Mouse (Mus musculus): ENCODE measurements at regions not wholly inside any gene's neighbourhood (a gene's known extent, or its start where the extent isn't known, plus 50 kb on each side); places are given as distances from the start of the nearest gene placed in this dataset.

DNA sequence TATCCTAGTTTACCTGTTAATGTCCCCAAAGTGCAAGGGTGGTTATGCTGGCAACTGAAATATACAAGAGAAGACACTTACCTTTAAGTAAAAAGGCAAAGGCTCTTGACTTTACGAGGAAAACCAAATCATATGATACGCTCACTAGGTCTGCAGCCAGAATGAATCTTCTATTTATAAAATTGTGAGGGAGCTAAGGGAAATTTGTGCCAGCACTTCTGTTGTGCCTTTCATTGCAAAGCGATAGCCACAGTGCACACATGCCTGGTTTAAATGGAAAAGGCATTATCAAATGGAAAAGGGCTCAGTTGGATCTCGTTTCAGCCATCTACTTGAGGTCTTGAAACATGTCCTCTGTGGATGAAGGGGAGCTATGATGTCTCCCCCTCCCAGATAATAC is 236.1 kb upstream of the Atp5g3 start:
- H3K9me3 ChIP-seq (ENCODE audit: control insufficient read depth, low read length) = no peaks in the 10 kb centered on the region
- 85% methylated on average over 4 of the region's 4 CpGs for WGBS
- no peak overlapping the region for H3K27ac ChIP-seq (ENCODE audit: low read depth, low read length)
- H3K4me1 ChIP-seq (replicated peaks; ENCODE audit: control insufficient read depth, insufficient read depth, low read length) = no peaks in the 10 kb centered on the region
- DNase-seq (ENCODE audit: low spot score) (no peak), ATAC-seq (ENCODE audit: low FRiP score) (no peak)
- no peak overlapping the region for H3K9ac ChIP-seq (ENCODE audit: low read depth, low read length)
- H3K4me2 ChIP-seq (replicated peaks; ENCODE audit: low read depth, low read length) = no peak overlapping the region
- no peaks in the 10 kb centered on the region for H3K27me3 ChIP-seq (ENCODE audit: control insufficient read depth, insufficient read depth, low read length)
- no peak overlapping the region for H3K4me3 ChIP-seq (ENCODE audit: low read depth, low read length)
- H3K36me3 ChIP-seq (ENCODE audit: control insufficient read depth, insufficient read depth, low read length) = no peaks in the 10 kb centered on the region

DNA sequence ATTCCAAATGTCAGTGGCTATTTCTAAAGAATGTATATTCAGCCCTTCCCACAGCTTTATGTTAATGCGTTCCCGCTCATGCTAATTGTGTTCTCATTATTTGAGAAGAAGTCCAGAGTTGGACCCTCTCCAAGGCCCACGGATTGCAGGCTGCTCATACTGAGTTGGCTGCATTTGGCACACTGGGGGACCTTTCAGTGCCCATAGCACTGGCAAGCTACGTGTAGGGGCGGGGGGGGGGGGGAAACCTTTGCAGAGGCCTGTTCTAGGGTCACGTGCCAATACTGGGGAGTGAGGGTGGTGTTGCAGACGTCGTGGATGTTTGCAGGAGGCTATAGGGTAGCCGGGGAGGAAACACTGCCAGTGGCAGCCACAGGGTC is 225.5 kb upstream of the Atp5g3 start:
- H3K9me3 ChIP-seq (ENCODE audit: control insufficient read depth, low read length) = no peaks in the 10 kb centered on the region
- no peaks in the 10 kb centered on the region for H3K27me3 ChIP-seq (ENCODE audit: control insufficient read depth, insufficient read depth, low read length)
- H3K9ac ChIP-seq (ENCODE audit: low read depth, low read length) = no peak overlapping the region
- no peak overlapping the region; the same call in 1 of the 2 replicates for H3K27ac ChIP-seq (ENCODE audit: low read depth, low read length)
- WGBS = 24% methylated on average over 9 of the region's 9 CpGs
- DNase-seq (ENCODE audit: low spot score) (no peak), ATAC-seq (ENCODE audit: low FRiP score) (peak; percentile 53)
- no peak overlapping the region for H3K4me3 ChIP-seq (ENCODE audit: low read depth, low read length)
- no peaks in the 10 kb centered on the region for H3K36me3 ChIP-seq (ENCODE audit: control insufficient read depth, insufficient read depth, low read length)
- H3K4me1 ChIP-seq (replicated peaks; ENCODE audit: control insufficient read depth, insufficient read depth, low read length) = no peaks in the 10 kb centered on the region
- no peak overlapping the region for H3K4me2 ChIP-seq (replicated peaks; ENCODE audit: low read depth, low read length)

DNA sequence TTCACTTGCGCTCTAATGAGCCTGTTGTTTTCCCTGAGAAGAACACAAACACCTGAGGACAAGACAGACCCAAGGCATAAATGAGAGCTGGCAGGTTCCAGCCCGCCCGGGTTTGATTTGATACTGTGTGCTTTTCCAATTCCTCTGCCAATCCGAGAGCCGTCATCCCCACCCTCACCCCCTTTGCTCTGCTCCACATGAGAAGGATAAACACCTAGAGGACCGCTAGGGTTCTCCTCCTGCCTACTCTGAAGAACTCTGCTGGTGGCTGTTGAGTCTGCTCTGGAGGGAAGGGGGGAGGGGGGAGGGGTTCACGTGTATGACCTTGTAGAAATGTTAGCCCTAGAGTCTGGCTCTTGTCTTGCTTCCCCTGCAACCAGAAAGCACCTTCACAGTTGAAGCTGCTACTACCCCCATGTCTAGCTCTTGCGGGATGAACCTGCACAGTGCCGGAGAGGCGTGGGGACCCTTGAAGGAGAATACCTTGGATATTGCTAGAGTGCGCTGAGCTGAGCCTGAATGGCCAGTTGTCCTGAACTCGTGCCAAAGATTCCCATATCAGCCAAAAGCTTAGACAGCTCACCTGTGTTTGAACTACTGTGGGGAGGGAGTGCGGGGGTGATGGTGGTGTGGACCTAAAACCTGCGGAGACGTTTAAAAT is 225.0 kb upstream of the Atp5g3 start:
- Histone ChIP-seq H3K4me1 (replicated peaks; ENCODE audit: control insufficient read depth, insufficient read depth, low read length) (no peaks in the 10 kb centered on the region), H3K27me3 (ENCODE audit: control insufficient read depth, insufficient read depth, low read length) (no peaks in the 10 kb centered on the region), H3K9ac (ENCODE audit: low read depth, low read length) (no peak overlapping the region), H3K27ac (ENCODE audit: low read depth, low read length) (no peak overlapping the region; the same call in 1 of the 2 replicates), H3K4me3 (ENCODE audit: low read depth, low read length) (no peak overlapping the region), H3K9me3 (ENCODE audit: control insufficient read depth, low read length) (no peaks in the 10 kb centered on the region), H3K4me2 (replicated peaks; ENCODE audit: low read depth, low read length) (no peak overlapping the region), H3K36me3 (ENCODE audit: control insufficient read depth, insufficient read depth, low read length) (no peaks in the 10 kb centered on the region)
- DNase-seq (ENCODE audit: low spot score) (peak; percentile 19), ATAC-seq (ENCODE audit: low FRiP score) (peak; percentile 38; the same call in 1 of the 2 replicates)
- 48% methylated on average over 15 of the region's 15 CpGs for WGBS

DNA sequence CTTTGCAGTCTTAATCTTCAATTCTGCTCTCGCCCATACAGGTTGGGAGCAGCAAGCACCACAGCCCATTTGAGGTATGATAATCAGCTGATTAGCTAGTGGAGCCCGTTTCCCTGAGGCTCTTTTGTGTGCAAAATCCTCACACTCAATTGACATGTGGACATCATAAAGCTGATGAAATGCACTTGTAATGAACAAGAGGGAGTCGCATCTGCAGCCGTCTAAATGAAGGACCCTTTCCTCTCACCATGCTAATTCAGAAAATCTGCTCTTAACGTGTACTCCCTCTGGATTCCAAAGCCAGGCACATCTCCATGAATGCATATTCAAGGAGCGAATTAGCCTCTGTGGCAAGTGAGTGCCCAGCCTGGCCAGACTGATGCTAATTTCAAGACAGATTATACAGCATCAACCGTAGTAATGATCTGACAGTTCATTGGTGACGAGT is 219.0 kb upstream of the Atp5g3 start:
- Histone ChIP-seq H3K4me1 (replicated peaks; ENCODE audit: control insufficient read depth, insufficient read depth, low read length) (no peaks in the 10 kb centered on the region; the same call in 1 of the 2 replicates), H3K9ac (ENCODE audit: low read depth, low read length) (peak overlapping the region; percentile 2; the same call in 1 of the 2 replicates), H3K27ac (ENCODE audit: low read depth, low read length) (peak overlapping the region; percentile 32), H3K4me2 (replicated peaks; ENCODE audit: low read depth, low read length) (peak overlapping the region; percentile 47), H3K4me3 (ENCODE audit: low read depth, low read length) (no peak overlapping the region), H3K36me3 (ENCODE audit: control insufficient read depth, insufficient read depth, low read length) (no peaks in the 10 kb centered on the region), H3K9me3 (ENCODE audit: control insufficient read depth, low read length) (no peaks in the 10 kb centered on the region), H3K27me3 (ENCODE audit: control insufficient read depth, insufficient read depth, low read length) (no peaks in the 10 kb centered on the region)
- ATAC-seq (ENCODE audit: low FRiP score) = peak; percentile 77
- WGBS = 13% methylated on average over 8 of the region's 8 CpGs
- peak; percentile 58 for DNase-seq (ENCODE audit: low spot score)

DNA sequence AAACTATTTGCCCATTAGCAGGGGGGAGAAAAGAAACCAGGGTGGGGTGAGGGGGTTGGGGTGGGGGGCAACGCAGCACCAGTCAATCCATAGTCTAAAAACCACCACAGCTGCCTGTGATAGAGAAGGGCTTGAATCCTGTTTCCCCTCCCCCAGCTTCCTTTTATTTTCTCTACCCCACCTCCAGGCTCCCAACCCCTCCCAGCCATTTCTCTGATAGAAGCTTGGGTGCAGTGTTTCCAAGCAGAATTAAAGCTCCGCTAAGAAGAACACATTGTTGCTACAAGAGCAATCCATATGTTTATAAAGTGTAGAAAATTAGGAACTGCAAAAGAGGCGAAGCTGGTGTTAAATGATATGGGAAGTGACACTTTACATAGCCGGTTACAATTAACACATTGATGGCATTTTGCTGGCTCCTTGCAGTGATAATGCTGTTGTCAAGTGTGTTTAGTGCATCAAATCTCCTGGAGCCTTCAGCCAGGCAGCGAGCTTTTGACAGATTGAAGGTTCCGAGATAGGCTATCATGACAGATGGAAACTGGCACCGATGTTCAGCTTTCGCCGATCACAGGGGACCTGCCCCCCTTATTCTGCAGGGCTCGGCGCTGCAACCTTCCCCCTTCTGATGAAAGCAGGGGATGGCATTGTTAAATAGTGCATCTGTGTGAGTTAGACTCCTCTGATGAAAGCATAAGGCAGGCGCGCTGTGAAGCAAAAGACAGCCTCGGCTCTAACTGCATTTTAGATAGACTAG is 217.8 kb upstream of the Atp5g3 start:
- DNase-seq (ENCODE audit: low spot score) = peak; percentile 67
- under 1% methylated on average over 14 of the region's 14 CpGs for WGBS

DNA sequence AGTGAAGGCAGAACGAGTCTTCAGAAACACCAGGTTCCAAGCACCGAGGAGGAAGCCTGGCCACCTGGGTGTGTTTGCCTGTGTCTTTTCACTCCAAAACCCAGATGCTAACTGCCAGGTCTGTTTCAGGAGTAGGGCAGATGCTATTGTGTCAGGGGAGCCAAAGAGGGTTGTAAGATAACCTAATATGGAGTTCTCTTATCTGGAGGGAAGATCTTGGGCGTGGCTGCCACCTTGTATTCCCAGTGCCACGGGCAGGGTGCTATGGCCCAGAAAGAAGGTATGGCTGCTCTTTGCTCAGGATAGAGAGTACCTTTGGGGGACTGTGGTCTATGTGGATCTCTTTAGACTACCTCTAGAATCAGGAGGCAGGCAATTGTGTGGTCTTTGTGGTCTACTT is 216.0 kb upstream of the Atp5g3 start:
- DNase-seq (ENCODE audit: low spot score) = no peak

More for the DNA sequence above, 217.8 kb upstream of the Atp5g3 start:
- peak overlapping the region; percentile 47 for H3K4me2 ChIP-seq (replicated peaks; ENCODE audit: low read depth, low read length)
- no peaks in the 10 kb centered on the region for H3K36me3 ChIP-seq (ENCODE audit: control insufficient read depth, insufficient read depth, low read length)
- no peaks in the 10 kb centered on the region; the same call in 1 of the 2 replicates for H3K4me1 ChIP-seq (replicated peaks; ENCODE audit: control insufficient read depth, insufficient read depth, low read length)
- peak overlapping the region; percentile 32 for H3K27ac ChIP-seq (ENCODE audit: low read depth, low read length)
- peak overlapping the region; percentile 22 for H3K4me3 ChIP-seq (ENCODE audit: low read depth, low read length)
- peak overlapping the region; percentile 11; the same call in 1 of the 2 replicates for H3K9ac ChIP-seq (ENCODE audit: low read depth, low read length)
- no peaks in the 10 kb centered on the region for H3K9me3 ChIP-seq (ENCODE audit: control insufficient read depth, low read length)
- H3K27me3 ChIP-seq (ENCODE audit: control insufficient read depth, insufficient read depth, low read length) = no peaks in the 10 kb centered on the region
- peak; percentile 85 for ATAC-seq (ENCODE audit: low FRiP score)

DNA sequence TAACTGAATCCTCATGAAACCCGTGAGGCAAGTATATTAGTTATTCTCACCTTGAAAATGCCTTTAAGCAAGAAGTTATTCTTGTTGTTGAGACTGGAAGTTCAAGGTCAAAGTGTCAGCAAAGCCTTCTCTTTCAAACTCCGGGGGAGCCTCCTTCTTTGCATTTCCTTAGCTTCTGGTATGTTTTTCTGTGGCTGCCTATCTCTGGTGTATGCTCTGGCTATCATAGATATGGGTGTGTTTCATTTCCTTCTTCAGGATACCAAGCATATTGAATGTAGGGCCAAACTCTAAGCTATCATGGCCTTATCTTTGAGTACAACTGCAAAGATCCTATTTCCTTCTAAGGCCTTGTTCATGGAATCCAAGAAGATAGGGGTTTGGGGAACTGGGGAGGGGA is 213.1 kb upstream of the Atp5g3 start:
- H3K27ac ChIP-seq (ENCODE audit: low read depth, low read length) = no peak overlapping the region
- no peaks in the 10 kb centered on the region for H3K9me3 ChIP-seq (ENCODE audit: control insufficient read depth, low read length)
- H3K4me3 ChIP-seq (ENCODE audit: low read depth, low read length) = no peak overlapping the region
- no peak overlapping the region for H3K9ac ChIP-seq (ENCODE audit: low read depth, low read length)
- DNase-seq (ENCODE audit: low spot score) = no peak
- H3K36me3 ChIP-seq (ENCODE audit: control insufficient read depth, insufficient read depth, low read length) = no peaks in the 10 kb centered on the region
- WGBS = 68% methylated on average over 2 of the region's 2 CpGs
- no peaks in the 10 kb centered on the region for H3K27me3 ChIP-seq (ENCODE audit: control insufficient read depth, insufficient read depth, low read length)
- no peak for ATAC-seq (ENCODE audit: low FRiP score)
- no peaks in the 10 kb centered on the region for H3K4me1 ChIP-seq (replicated peaks; ENCODE audit: control insufficient read depth, insufficient read depth, low read length)
- H3K4me2 ChIP-seq (replicated peaks; ENCODE audit: low read depth, low read length) = no peak overlapping the region

More for the DNA sequence above, 216.0 kb upstream of the Atp5g3 start:
- Histone ChIP-seq H3K4me3 (ENCODE audit: low read depth, low read length) (no peak overlapping the region), H3K27me3 (ENCODE audit: control insufficient read depth, insufficient read depth, low read length) (no peaks in the 10 kb centered on the region), H3K27ac (ENCODE audit: low read depth, low read length) (no peak overlapping the region), H3K4me1 (replicated peaks; ENCODE audit: control insufficient read depth, insufficient read depth, low read length) (no peaks in the 10 kb centered on the region; the same call in 1 of the 2 replicates), H3K36me3 (ENCODE audit: control insufficient read depth, insufficient read depth, low read length) (no peaks in the 10 kb centered on the region), H3K4me2 (replicated peaks; ENCODE audit: low read depth, low read length) (no peak overlapping the region), H3K9me3 (ENCODE audit: control insufficient read depth, low read length) (no peaks in the 10 kb centered on the region), H3K9ac (ENCODE audit: low read depth, low read length) (no peak overlapping the region)
- 87% methylated on average over 4 of the region's 4 CpGs for WGBS
- no peak for ATAC-seq (ENCODE audit: low FRiP score)

DNA sequence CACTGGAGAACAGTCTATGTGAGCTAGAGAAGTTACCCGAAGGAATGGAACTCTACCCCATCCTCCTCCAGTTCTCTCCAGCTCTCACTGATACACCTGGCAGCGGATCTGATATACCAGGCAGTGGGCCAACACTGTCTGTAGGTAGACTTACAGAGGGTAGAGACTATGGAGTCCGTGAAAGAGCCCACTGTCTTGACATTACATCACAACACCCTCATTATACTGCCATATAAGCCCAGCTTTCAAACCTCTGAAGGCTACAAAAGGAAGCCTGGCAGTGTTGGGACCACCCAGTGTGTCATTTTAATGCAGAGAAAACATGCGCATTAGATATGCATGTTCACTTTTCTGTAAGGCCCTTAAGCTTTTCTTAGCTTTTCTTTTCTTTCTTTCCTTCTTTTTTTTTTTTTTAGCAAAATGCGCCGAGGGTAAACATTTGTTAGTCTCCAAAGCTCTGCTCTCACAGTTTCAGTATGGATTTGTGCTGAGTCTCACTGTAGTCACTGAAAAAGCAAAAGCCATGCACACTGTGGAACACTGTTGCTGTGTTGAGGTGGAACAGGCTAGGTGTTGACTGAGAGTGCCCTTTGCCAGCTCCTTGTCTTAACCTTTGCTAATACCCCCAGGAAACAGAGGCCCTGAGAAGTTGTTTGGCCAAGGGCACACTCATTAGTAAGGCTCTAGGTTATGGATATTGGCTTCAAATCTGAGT is 212.4 kb upstream of the Atp5g3 start:
- Histone ChIP-seq H3K4me3 (ENCODE audit: low read depth, low read length) (no peak overlapping the region), H3K4me2 (replicated peaks; ENCODE audit: low read depth, low read length) (no peak overlapping the region), H3K27ac (ENCODE audit: low read depth, low read length) (no peak overlapping the region), H3K4me1 (replicated peaks; ENCODE audit: control insufficient read depth, insufficient read depth, low read length) (no peaks in the 10 kb centered on the region), H3K9me3 (ENCODE audit: control insufficient read depth, low read length) (no peaks in the 10 kb centered on the region), H3K36me3 (ENCODE audit: control insufficient read depth, insufficient read depth, low read length) (no peaks in the 10 kb centered on the region), H3K27me3 (ENCODE audit: control insufficient read depth, insufficient read depth, low read length) (no peaks in the 10 kb centered on the region), H3K9ac (ENCODE audit: low read depth, low read length) (no peak overlapping the region)
- DNase-seq (ENCODE audit: low spot score) = peak; percentile 34
- 37% methylated on average over 6 of the region's 6 CpGs for WGBS
- ATAC-seq (ENCODE audit: low FRiP score) = no peak
